Mouse (Mus musculus) stomach, embryonic 14.5 days (tissue): ENCODE results near the gene Magix. TPM values are rescaled to one million over a fixed set of nuclear protein-coding genes. Genes with fewer than 3 reads are reported as not detected.

ENCODE experiments used
- ATAC-seq: fragments of 200-750 bp; cut with Nextera tagmentation; 2 replicates; pipeline ENCODE4 v1.8.0; 2017; ENCODE audit warnings: low read depth, moderate TSS enrichment; ENCODE audit not compliant: insufficient number of reproducible peaks, insufficient read depth, low FRiP score
- H3K27ac ChIP-seq: fragments of 300-500 bp; sonication (generic); 2 replicates; pipeline ENCODE4 v1.5.1; 2014; ENCODE audit warnings: mild to moderate bottlenecking, low read length, moderate library complexity, mixed read lengths
- H3K27me3 ChIP-seq: fragments of 300-500 bp; sonication (generic); 2 replicates; pipeline ENCODE4 v1.6.1; 2014; ENCODE audit warnings: low read length, control low read depth, mixed read lengths; ENCODE audit not compliant: control insufficient read depth, insufficient read depth
- H3K36me3 ChIP-seq: fragments of 300-500 bp; sonication (generic); 2 replicates; pipeline ENCODE4 v1.6.1; 2014; ENCODE audit warnings: mild to moderate bottlenecking, control low read depth, low read length, moderate library complexity, mixed read lengths; ENCODE audit not compliant: control insufficient read depth, insufficient read depth
- H3K4me1 ChIP-seq: fragments of 300-500 bp; sonication (generic); 2 replicates; pipeline ENCODE4 v1.6.1; 2014; ENCODE audit warnings: low read length, control low read depth, mixed read lengths; ENCODE audit not compliant: control insufficient read depth, insufficient read depth
- H3K4me2 ChIP-seq: fragments of 300-500 bp; sonication (generic); replicated peaks from 2 replicates; pipeline ENCODE4 v1.6.1; 2014; ENCODE audit warnings: low read depth, low read length, control low read depth
- H3K4me3 ChIP-seq: fragments of 300-500 bp; sonication (generic); 2 replicates; pipeline ENCODE4 v1.5.1; 2014; ENCODE audit warnings: low read depth, low read length, control low read depth
- H3K9ac ChIP-seq: fragments of 300-500 bp; sonication (generic); replicated peaks from 2 replicates; pipeline ENCODE4 v1.6.1; 2014; ENCODE audit warnings: low read depth, mild to moderate bottlenecking, control low read depth, low read length, moderate library complexity, mixed read lengths
- H3K9me3 ChIP-seq: fragments of 300-500 bp; sonication (generic); 2 replicates; pipeline ENCODE4 v1.6.1; 2016; ENCODE audit warnings: low read depth, low read length, control low read depth; ENCODE audit not compliant: control insufficient read depth
- WGBS: fragments of 180-500 bp; shearing (Covaris S2); extraction: QIAGEN DNeasy Blood & Tissue Kit; methylation state at CpG from one replicate; pipeline ENCODE4 v1.1.7; 2014; 5-methylcytosine and 5-hydroxymethylcytosine counted together
- polyA plus RNA-seq: library from polyadenylated mRNA; unstranded; fragments of >200 nt; fragmentation: Nextera tagmentation; extraction: Ambion mirVana; gene quantifications from 2 replicates; pipeline ENCODE4 v1.2.1, GENCODE M21; 2014

Magix gene
- polyA plus RNA-seq, 1 experiment from 2014 or later: 0.71 TPM

- Histone ChIP-seq H3K36me3 (no peaks in the 10 kb centered on the region), H3K9me3 (no peaks in the 10 kb centered on the region), H3K4me1 (peaks cover 2% of the 10 kb centered on the region; the same call in 1 of the 2 replicates), H3K27me3 (no peaks in the 10 kb centered on the region), H3K9ac (no peak overlapping the region), H3K4me2 (peak overlapping the region; percentile 45), H3K27ac (peak overlapping the region; percentile 78), H3K4me3 (peak overlapping the region; percentile 40)
- WGBS: 32% methylated on average over 11 of the region's 15 CpGs
- ATAC-seq: peak; percentile 77
Measured at GRCm38 (mm10) chrX:7658031-7658784, 22.8 kb downstream of the Magix start.

- H3K9ac ChIP-seq: peak within 1 kb of the TSS; percentile 38
- peak; percentile 36; the same call in 1 of the 2 replicates for ATAC-seq
- H3K4me3 ChIP-seq: peak within 1 kb of the TSS; percentile 40
- no peaks in the 10 kb centered on the region for H3K27me3 ChIP-seq
- 21% methylated on average over 26 of the region's 26 CpGs for WGBS
- peak within 1 kb of the TSS; percentile 45 for H3K4me2 ChIP-seq
- peaks cover 2% of the 10 kb centered on the region; the same call in 1 of the 2 replicates for H3K4me1 ChIP-seq
- H3K27ac ChIP-seq: peak within 1 kb of the TSS; percentile 78
- no peaks in the 10 kb centered on the region for H3K9me3 ChIP-seq
- no peaks in the 10 kb centered on the region for H3K36me3 ChIP-seq
Measured at GRCm38 (mm10) chrX:7657221-7657639, 23.8 kb downstream of the Magix start, which contains the start of gene Prickle3. TSS of gene Prickle3 (plus strand) at chrX:7657260.

DNA sequence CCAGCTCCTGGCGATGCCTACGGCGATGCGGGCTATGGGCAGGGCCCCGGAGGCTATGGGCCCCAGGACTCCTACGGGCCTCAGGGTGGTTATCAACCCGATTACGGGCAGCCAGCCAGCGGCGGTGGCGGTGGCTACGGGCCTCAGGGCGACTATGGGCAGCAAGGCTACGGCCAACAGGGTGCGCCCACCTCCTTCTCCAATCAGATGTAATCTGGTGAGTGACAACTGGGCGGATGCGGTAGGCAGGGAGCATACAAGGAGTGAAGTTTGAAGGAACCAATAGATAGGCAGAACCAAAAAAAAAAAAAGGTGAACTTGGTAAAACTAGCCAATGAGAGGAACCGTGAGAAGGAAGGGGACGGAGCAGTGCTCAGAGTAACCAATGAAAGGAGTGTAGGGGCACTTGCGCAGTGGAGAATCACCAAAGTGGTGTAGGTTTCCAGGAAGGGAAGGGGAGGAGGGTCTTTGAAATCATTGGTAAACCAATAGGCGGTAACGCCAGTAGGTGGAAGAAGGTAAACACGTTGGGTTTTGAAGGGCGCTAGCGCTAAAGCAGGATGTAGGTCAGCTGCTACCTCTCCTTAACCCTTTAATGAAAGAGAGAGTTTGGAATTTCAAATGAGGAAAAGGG is 32.3 kb downstream of the Magix start:
- 17% methylated on average over 25 of the region's 25 CpGs for WGBS
- Histone ChIP-seq H3K4me1 (no peaks in the 10 kb centered on the region), H3K4me3 (peak overlapping the region; percentile 35), H3K27me3 (no peaks in the 10 kb centered on the region), H3K36me3 (no peaks in the 10 kb centered on the region), H3K9ac (peak overlapping the region; percentile 46; the same call in 1 of the 2 replicates), H3K9me3 (no peaks in the 10 kb centered on the region), H3K27ac (peak overlapping the region; percentile 61; the same call in 1 of the 2 replicates), H3K4me2 (peak overlapping the region; percentile 45)
- ATAC-seq: peak; percentile 98

GRCm38 (mm10) chrX:7645349-7645748 is 35.7 kb downstream of the Magix start:
- H3K27ac ChIP-seq: no peak overlapping the region
- WGBS: 10% methylated on average over 5 of the region's 5 CpGs
- no peak overlapping the region for H3K9ac ChIP-seq
- no peaks in the 10 kb centered on the region for H3K9me3 ChIP-seq
- no peak for ATAC-seq
- H3K4me2 ChIP-seq: no peak overlapping the region
- no peaks in the 10 kb centered on the region for H3K27me3 ChIP-seq
- no peak overlapping the region for H3K4me3 ChIP-seq
- H3K36me3 ChIP-seq: no peaks in the 10 kb centered on the region
- no peaks in the 10 kb centered on the region for H3K4me1 ChIP-seq

DNA sequence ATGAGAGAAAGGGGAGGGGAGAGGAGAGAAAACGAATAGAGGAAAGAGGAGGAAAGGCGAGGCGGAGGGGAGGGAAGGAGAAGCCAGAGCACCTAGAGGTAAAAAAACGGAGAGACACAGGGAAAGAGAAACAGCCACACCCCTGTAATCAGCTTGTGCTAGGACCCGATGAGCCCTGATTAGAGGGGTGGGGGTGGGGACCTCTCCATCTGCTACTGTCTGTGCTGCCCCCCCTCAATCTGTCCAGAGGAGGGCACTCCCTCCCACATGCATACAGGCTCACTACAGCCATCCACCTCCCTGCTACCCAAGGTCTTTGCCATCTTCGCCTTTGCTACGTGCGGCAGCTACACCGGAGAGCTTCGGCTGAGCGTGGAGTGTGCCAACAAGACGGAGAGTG is 40.3 kb downstream of the Magix start:
- Histone ChIP-seq H3K36me3 (no peaks in the 10 kb centered on the region), H3K27me3 (no peaks in the 10 kb centered on the region), H3K27ac (no peak overlapping the region), H3K4me3 (no peak overlapping the region), H3K9me3 (no peaks in the 10 kb centered on the region), H3K4me1 (no peaks in the 10 kb centered on the region), H3K4me2 (no peak overlapping the region), H3K9ac (no peak overlapping the region)
- WGBS: 47% methylated on average over 12 of the region's 12 CpGs
- no peak for ATAC-seq

- 19% methylated on average over 13 of the region's 13 CpGs for WGBS
- no peaks in the 10 kb centered on the region for H3K4me1 ChIP-seq
- H3K27ac ChIP-seq: no peak overlapping the region
- H3K36me3 ChIP-seq: no peaks in the 10 kb centered on the region
- H3K9me3 ChIP-seq: no peaks in the 10 kb centered on the region
- H3K27me3 ChIP-seq: no peaks in the 10 kb centered on the region
- H3K4me3 ChIP-seq: no peak overlapping the region
- no peak overlapping the region for H3K9ac ChIP-seq
- ATAC-seq: no peak
- no peak overlapping the region for H3K4me2 ChIP-seq
Measured at GRCm38 (mm10) chrX:7639536-7640325, 41.3 kb downstream of the Magix start.

- ATAC-seq: peak; percentile 81
- H3K9ac ChIP-seq: no peak within 1 kb of the TSS
- 17% methylated on average over 42 of the region's 42 CpGs for WGBS
- H3K4me1 ChIP-seq: no peaks in the 10 kb centered on the region
- no peaks in the 10 kb centered on the region for H3K36me3 ChIP-seq
- H3K27ac ChIP-seq: no peak within 1 kb of the TSS
- H3K4me2 ChIP-seq: peak within 1 kb of the TSS; percentile 37
- peak within 1 kb of the TSS; percentile 25 for H3K4me3 ChIP-seq
- no peaks in the 10 kb centered on the region for H3K27me3 ChIP-seq
- H3K9me3 ChIP-seq: no peaks in the 10 kb centered on the region
Measured at GRCm38 (mm10) chrX:7638401-7639091, 42.5 kb downstream of the Magix start, which contains the start of gene Syp. TSS of gene Syp (plus strand) at chrX:7638471.

DNA sequence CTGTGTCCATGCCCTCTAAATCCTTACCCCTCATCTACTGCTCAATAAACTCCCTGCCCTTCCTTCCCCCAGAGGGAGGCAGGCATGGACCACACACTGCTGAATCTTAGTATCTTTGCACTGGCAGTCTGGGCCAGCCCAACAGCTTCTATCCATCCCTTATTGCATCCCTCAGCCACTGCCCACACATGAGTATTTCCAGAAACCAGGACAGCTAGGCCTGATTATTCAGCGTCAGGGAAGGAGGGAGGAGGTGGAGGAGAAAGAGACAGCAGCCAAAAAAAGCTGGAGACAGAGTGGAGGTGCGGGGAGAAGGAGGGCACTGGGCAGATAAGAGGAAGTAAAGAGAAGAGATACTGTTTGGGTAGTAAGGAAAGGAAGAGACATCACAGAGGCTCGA is 46.0 kb downstream of the Magix start:
- 80% methylated on average over 3 of the region's 3 CpGs for WGBS
- H3K4me2 ChIP-seq: no peak overlapping the region
- no peaks in the 10 kb centered on the region for H3K9me3 ChIP-seq

More for the DNA sequence above, 46.0 kb downstream of the Magix start:
- ATAC-seq: no peak
- Histone ChIP-seq H3K4me3 (no peak overlapping the region), H3K9ac (no peak overlapping the region), H3K27me3 (no peaks in the 10 kb centered on the region), H3K4me1 (no peaks in the 10 kb centered on the region), H3K36me3 (no peaks in the 10 kb centered on the region), H3K27ac (no peak overlapping the region)
